In the genomic region with DNA sequence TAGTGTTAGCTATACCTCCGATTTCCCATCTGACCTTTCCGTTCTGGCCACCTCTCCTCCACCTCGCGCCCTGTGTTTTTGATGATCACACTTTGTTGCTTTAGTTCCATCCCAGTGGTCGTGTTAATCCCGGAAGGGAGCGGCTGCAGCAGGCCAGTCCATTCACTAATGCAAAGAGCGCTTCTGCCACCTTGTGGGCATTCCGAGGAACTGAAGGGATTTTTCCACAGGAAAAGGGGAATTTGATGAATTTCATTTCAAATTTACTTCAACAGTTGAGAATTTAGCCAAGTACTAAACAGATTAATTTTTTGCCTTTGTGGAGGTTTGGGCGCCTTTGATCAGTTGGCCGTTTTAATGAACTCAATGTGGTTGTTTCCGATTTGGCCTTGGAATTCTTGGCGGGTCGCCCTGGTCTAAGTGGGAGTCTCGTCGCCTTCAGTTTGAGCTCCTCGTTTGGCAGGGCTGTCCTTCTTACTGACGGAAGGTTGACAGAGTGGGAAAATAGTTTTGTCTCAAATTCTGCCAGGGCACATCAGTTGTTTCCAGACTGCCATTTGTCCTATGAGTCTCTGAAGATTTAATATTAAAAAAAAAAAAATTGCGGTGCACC, we compare ENCODE assay signal across 8 mouse cellular contexts.
A peak's percentile ranks its signal among the peaks of the same experiment; 100 is the strongest.
DNase-seq lines count a peak whose midpoint lies in the region; ATAC-seq and TF ChIP-seq lines count a peak whose summit lies in the region.

No protein-coding gene starts in this region.

- H3K27me3 ChIP-seq in MEL (ENCODE audit: control insufficient read depth in 1 of 2, insufficient read depth in 2 of 2, low read length in 2 of 2) = no peaks in the 10 kb centered on the region
- H3K27me3 ChIP-seq in forebrain, embryonic 16.5 days (replicated peaks; ENCODE audit: control insufficient read depth, insufficient read depth, low read length) = no peaks in the 10 kb centered on the region

- peak; percentile 87 for ATAC-seq in forebrain, embryonic 16.5 days

- TF ChIP-seq EP300 in MEL (IDR thresholded peaks at IDR 0.05; ENCODE audit: low read depth in 1 of 2, low read length in 2 of 2) = no peak

- peak; percentile 75 for TF ChIP-seq RAD21 in MEL (IDR thresholded peaks at IDR 0.05; ENCODE audit: low read depth, low read length)

- H3K4me3 ChIP-seq in MEL (ENCODE audit: control insufficient read depth in 1 of 2, insufficient read depth in 1 of 2, low read depth in 2 of 2, low read length in 2 of 2) = no peak overlapping the region
- 0 out of 2 replicates have a peak overlapping the region, but pooled peaks have one; percentile 12 for H3K4me3 ChIP-seq in forebrain, embryonic 16.5 days (replicated peaks; ENCODE audit: low read length)
- H3K4me3 ChIP-seq in layer of hippocampus, adult 2 months = peak overlapping the region; percentile 46
- H3K4me3 ChIP-seq in lung, adult 2 months (replicated peaks; ENCODE audit: extremely low read depth, low read depth, low read length) = no peak overlapping the region

- TF ChIP-seq CTCF in MEL (IDR thresholded peaks at IDR 0.05 in 2 of 3, conservative IDR thresholded peaks at IDR 0.05 in 1 of 3; ENCODE audit: control insufficient read depth in 1 of 3, insufficient read depth in 1 of 3, low read depth in 2 of 3, low read length in 3 of 3, poor library complexity in 1 of 3, severe bottlenecking in 1 of 3) = peak; percentile 58 to 76 (median 67)
- peak; percentile 99 for TF ChIP-seq CTCF in layer of hippocampus, adult 2 months (conservative IDR thresholded peaks at IDR 0.05)
- TF ChIP-seq CTCF in lung, adult 2 months (IDR thresholded peaks at IDR 0.05; ENCODE audit: insufficient read depth, low read length) = peak; percentile 71

- WGBS in forebrain, embryonic 16.5 days = 10% methylated on average over 19 of the region's 19 CpGs
- 12% methylated on average over 19 of the region's 19 CpGs for WGBS in lung, adult 2 months

- intact Hi-C loops in heart, postnatal 36 days (cut with DNase I) = loop anchor here (2.0 to 5.0 kb wide), 3 partner anchors 205 to 950 kb away; no protein-coding TSS in a partner anchor

- peak overlapping the region; percentile 46 for H3K4me2 ChIP-seq in forebrain, embryonic 16.5 days (ENCODE audit: low read length)

- H3K36me3 ChIP-seq in MEL (ENCODE audit: control insufficient read depth in 1 of 2, insufficient read depth in 2 of 2, low read length in 2 of 2) = no peaks in the 10 kb centered on the region
- no peaks in the 10 kb centered on the region for H3K36me3 ChIP-seq in forebrain, embryonic 16.5 days (ENCODE audit: control insufficient read depth, insufficient read depth)

- no peaks in the 10 kb centered on the region for H3K4me1 ChIP-seq in MEL (ENCODE audit: control insufficient read depth in 1 of 2, insufficient read depth in 2 of 2, low read length in 2 of 2)
- no peaks in the 10 kb centered on the region for H3K4me1 ChIP-seq in forebrain, embryonic 16.5 days (replicated peaks; ENCODE audit: control insufficient read depth, insufficient read depth, low read length)
- no peaks in the 10 kb centered on the region for H3K4me1 ChIP-seq in lung, adult 2 months (ENCODE audit: control insufficient read depth, insufficient read depth, low read length)

- no peaks in the 10 kb centered on the region for H3K79me2 ChIP-seq in MEL (ENCODE audit: control insufficient read depth, insufficient read depth, low read length, poor library complexity)

- no peak overlapping the region for H3K9ac ChIP-seq in MEL (ENCODE audit: control insufficient read depth, low read depth, low read length, poor library complexity, severe bottlenecking)
- peak overlapping the region; percentile 30; the same call in 1 of the 2 replicates for H3K9ac ChIP-seq in forebrain, embryonic 16.5 days (replicated peaks; ENCODE audit: low read depth, low read length)

- H3K9me3 ChIP-seq in MEL (replicated peaks; ENCODE audit: insufficient read depth, low read length) = no peaks in the 10 kb centered on the region
- H3K9me3 ChIP-seq in forebrain, embryonic 16.5 days (ENCODE audit: control insufficient read depth, low read length) = no peaks in the 10 kb centered on the region

- no peak overlapping the region for H3K27ac ChIP-seq in MEL (ENCODE audit: control insufficient read depth, low read depth, low read length)
- no peak overlapping the region for H3K27ac ChIP-seq in forebrain, embryonic 16.5 days (ENCODE audit: low read length)
- peak overlapping the region; percentile 67 for H3K27ac ChIP-seq in layer of hippocampus, adult 2 months

- TF ChIP-seq POLR2A in MEL (IDR thresholded peaks at IDR 0.05; ENCODE audit: control insufficient read depth in 1 of 2, insufficient read depth in 1 of 2, low read depth in 1 of 2, low read length in 2 of 2, poor library complexity in 1 of 2) = no peak
- TF ChIP-seq POLR2A in lung, adult 2 months (IDR thresholded peaks at IDR 0.05; ENCODE audit: borderline replicate concordance, extremely low read depth, low read depth, low read length) = no peak

- DNase-seq in MEL (ENCODE audit: low read depth, low spot score) = peak; percentile 36
- DNase-seq in cerebellum, adult 11-12 months = peak; percentile 16
- DNase-seq in heart, postnatal 36 days = peak; percentile 56 to 64
- peak; percentile 41 to 62 for DNase-seq in layer of hippocampus, adult 2 months (ENCODE audit: low spot score in 2 of 2)
- DNase-seq in lung, adult 2 months = peak; percentile 40
- peak; percentile 20 for DNase-seq in retina, adult 2 months (ENCODE audit: low read depth, low spot score)
- no peak for DNase-seq in T-cell, adult 2 months (ENCODE audit: low spot score)

TF ChIP-seq in MEL, 35 proteins besides CTCF, POLR2A, EP300 and RAD21:
- TF ChIP-seq SIN3A (IDR thresholded peaks at IDR 0.05; ENCODE audit: low read length) (no peak), ELF1 (IDR thresholded peaks at IDR 0.05; ENCODE audit: low read depth, low read length) (peak; percentile 37; the same call in 1 of the 2 replicates), HCFC1 (IDR thresholded peaks at IDR 0.05; ENCODE audit: low read depth, low read length) (no peak), USF2 (IDR thresholded peaks at IDR 0.05; ENCODE audit: borderline replicate concordance in 1 of 2, insufficient read depth in 1 of 2, low read depth in 1 of 2, low read length in 2 of 2) (no peak), USF1 (IDR thresholded peaks at IDR 0.05; ENCODE audit: low read depth, low read length) (no peak), CHD2 (IDR thresholded peaks at IDR 0.05; ENCODE audit: low read length) (no peak), MYB (IDR thresholded peaks at IDR 0.05; ENCODE audit: low read depth, low read length) (no peak), MEF2A (IDR thresholded peaks at IDR 0.05; ENCODE audit: extremely low read depth, insufficient replicate concordance, low read depth, low read length, poor library complexity, severe bottlenecking) (no peak), GABPA (IDR thresholded peaks at IDR 0.05; ENCODE audit: low read depth, low read length) (no peak), POLR2AphosphoS5 (IDR thresholded peaks at IDR 0.05; ENCODE audit: borderline replicate concordance, low read depth, low read length) (no peak), MYC (IDR thresholded peaks at IDR 0.05; ENCODE audit: low read depth, low read length) (no peak), MAX (IDR thresholded peaks at IDR 0.05; ENCODE audit: low read length) (no peak), NRF1 (IDR thresholded peaks at IDR 0.05; ENCODE audit: insufficient read depth, low read depth, low read length, poor library complexity, severe bottlenecking) (no peak), MAZ (IDR thresholded peaks at IDR 0.05; ENCODE audit: low read depth, low read length) (no peak), ZNF384 (IDR thresholded peaks at IDR 0.05; ENCODE audit: low read depth, low read length) (no peak), KAT2A (conservative IDR thresholded peaks at IDR 0.05; ENCODE audit: low read depth, low read length) (no peak), TCF12 (IDR thresholded peaks at IDR 0.05; ENCODE audit: low read depth, low read length) (no peak), SMC3 (IDR thresholded peaks at IDR 0.05; ENCODE audit: low read depth, low read length) (peak; percentile 61), MXI1 (IDR thresholded peaks at IDR 0.05; ENCODE audit: low read depth, low read length) (no peak), TAL1 (IDR thresholded peaks at IDR 0.05; ENCODE audit: low read length) (no peak), MAFK (IDR thresholded peaks at IDR 0.05; ENCODE audit: borderline replicate concordance, low read depth, low read length) (no peak), BHLHE40 (IDR thresholded peaks at IDR 0.05; ENCODE audit: borderline replicate concordance, low read depth, low read length) (no peak), ZMIZ1 (IDR thresholded peaks at IDR 0.05; ENCODE audit: low read depth, low read length) (no peak), ZC3H11A (IDR thresholded peaks at IDR 0.05; ENCODE audit: low read depth, low read length) (peak; percentile 30), GATA1 (IDR thresholded peaks at IDR 0.05; ENCODE audit: low read depth, low read length) (no peak)

Comparison
In these comparisons a context has a peak if more than half of its experiments do, and no peak if none do; other contexts are left out.
1. H3K4me3 ChIP-seq: peak in forebrain, embryonic 16.5 days (single experiment) and layer of hippocampus, adult 2 months (single experiment); none in MEL (0 of 2) and lung, adult 2 months (single experiment).
2. Peak in every context shown above with its lines, with median percentiles within 50 percentile points of each other: CTCF ChIP-seq.